Mouse (Mus musculus): Measurements from ENCODE around the gene Otud5. TPM values are rescaled to one million over a fixed set of nuclear protein-coding genes. Genes with fewer than 3 reads are reported as not detected.
A peak's percentile ranks its signal among the peaks of the same experiment; 100 is the strongest.

Otud5 gene
- polyA plus RNA-seq, 1 experiment from 2014 or later, result 25.3 TPM

- H3K4me3 ChIP-seq (replicated peaks; ENCODE audit: low read length), result no peak overlapping the region
- no peaks in the 10 kb centered on the region for H3K9me3 ChIP-seq (replicated peaks; ENCODE audit: control insufficient read depth, low read length)
- no peaks in the 10 kb centered on the region for H3K27me3 ChIP-seq (ENCODE audit: control insufficient read depth, insufficient read depth, low read length)
- no peaks in the 10 kb centered on the region for H3K36me3 ChIP-seq (ENCODE audit: control insufficient read depth, insufficient read depth, low read length)
- H3K4me2 ChIP-seq (ENCODE audit: low read depth, low read length), result no peak overlapping the region
- H3K9ac ChIP-seq (ENCODE audit: low read length), result no peak overlapping the region
- H3K27ac ChIP-seq (ENCODE audit: low read length), result no peak overlapping the region
- WGBS, result 56% methylated on average over 2 of the region's 2 CpGs
- ATAC-seq (ENCODE audit: insufficient read depth, low FRiP score), result no peak
- H3K4me1 ChIP-seq (ENCODE audit: control insufficient read depth, insufficient read depth, low read length), result no peaks in the 10 kb centered on the region
Observed at GRCm38 (mm10) chrX:7868506-7868905, 27.3 kb downstream of the Otud5 start.

GRCm38 (mm10) chrX:7869826-7870225 is 28.7 kb downstream of the Otud5 start:
- H3K36me3 ChIP-seq (ENCODE audit: control insufficient read depth, insufficient read depth, low read length), result no peaks in the 10 kb centered on the region
- no peak overlapping the region for H3K27ac ChIP-seq (ENCODE audit: low read length)
- H3K4me2 ChIP-seq (ENCODE audit: low read depth, low read length), result no peak overlapping the region
- no peaks in the 10 kb centered on the region for H3K9me3 ChIP-seq (replicated peaks; ENCODE audit: control insufficient read depth, low read length)
- WGBS, result 42% methylated on average over 3 of the region's 3 CpGs
- no peak for ATAC-seq (ENCODE audit: insufficient read depth, low FRiP score)
- H3K4me3 ChIP-seq (replicated peaks; ENCODE audit: low read length), result no peak overlapping the region
- no peaks in the 10 kb centered on the region for H3K27me3 ChIP-seq (ENCODE audit: control insufficient read depth, insufficient read depth, low read length)
- H3K9ac ChIP-seq (ENCODE audit: low read length), result no peak overlapping the region
- no peaks in the 10 kb centered on the region for H3K4me1 ChIP-seq (ENCODE audit: control insufficient read depth, insufficient read depth, low read length)

GRCm38 (mm10) chrX:7878007-7878419 is 36.8 kb downstream of the Otud5 start, which contains the start of gene Pim2:
TSS of gene Pim2 (plus strand) at chrX:7878262.
- Histone ChIP-seq H3K27me3 (ENCODE audit: control insufficient read depth, insufficient read depth, low read length) (no peaks in the 10 kb centered on the region), H3K4me2 (ENCODE audit: low read depth, low read length) (peak within 1 kb of the TSS; percentile 67), H3K9ac (ENCODE audit: low read length) (peak within 1 kb of the TSS; percentile 58), H3K27ac (ENCODE audit: low read length) (no peak within 1 kb of the TSS), H3K4me1 (ENCODE audit: control insufficient read depth, insufficient read depth, low read length) (peaks cover 6% of the 10 kb centered on the region; the same call in 1 of the 2 replicates), H3K9me3 (replicated peaks; ENCODE audit: control insufficient read depth, low read length) (no peaks in the 10 kb centered on the region), H3K4me3 (replicated peaks; ENCODE audit: low read length) (peak within 1 kb of the TSS; percentile 46), H3K36me3 (ENCODE audit: control insufficient read depth, insufficient read depth, low read length) (no peaks in the 10 kb centered on the region)
- ATAC-seq (ENCODE audit: insufficient read depth, low FRiP score), result peak; percentile 92
- 12% methylated on average over 38 of the region's 38 CpGs for WGBS

GRCm38 (mm10) chrX:7878495-7878894 is 37.3 kb downstream of the Otud5 start:
- WGBS, result 14% methylated on average over 21 of the region's 21 CpGs
- Histone ChIP-seq H3K36me3 (ENCODE audit: control insufficient read depth, insufficient read depth, low read length) (no peaks in the 10 kb centered on the region), H3K4me1 (ENCODE audit: control insufficient read depth, insufficient read depth, low read length) (peaks cover 6% of the 10 kb centered on the region; the same call in 1 of the 2 replicates), H3K9ac (ENCODE audit: low read length) (peak overlapping the region; percentile 58), H3K27ac (ENCODE audit: low read length) (no peak overlapping the region), H3K4me3 (replicated peaks; ENCODE audit: low read length) (peak overlapping the region; percentile 46), H3K9me3 (replicated peaks; ENCODE audit: control insufficient read depth, low read length) (no peaks in the 10 kb centered on the region), H3K4me2 (ENCODE audit: low read depth, low read length) (peak overlapping the region; percentile 67), H3K27me3 (ENCODE audit: control insufficient read depth, insufficient read depth, low read length) (no peaks in the 10 kb centered on the region)
- peak; percentile 29; the same call in 1 of the 2 replicates for ATAC-seq (ENCODE audit: insufficient read depth, low FRiP score)

- Histone ChIP-seq H3K9me3 (replicated peaks; ENCODE audit: control insufficient read depth, low read length) (no peaks in the 10 kb centered on the region), H3K36me3 (ENCODE audit: control insufficient read depth, insufficient read depth, low read length) (no peaks in the 10 kb centered on the region), H3K9ac (ENCODE audit: low read length) (peak overlapping the region; percentile 46; the same call in 1 of the 2 replicates), H3K27ac (ENCODE audit: low read length) (no peak overlapping the region), H3K4me3 (replicated peaks; ENCODE audit: low read length) (no peak overlapping the region; the same call in 1 of the 2 replicates), H3K4me2 (ENCODE audit: low read depth, low read length) (peak overlapping the region; percentile 67), H3K4me1 (ENCODE audit: control insufficient read depth, insufficient read depth, low read length) (peaks cover 6% of the 10 kb centered on the region; the same call in 1 of the 2 replicates), H3K27me3 (ENCODE audit: control insufficient read depth, insufficient read depth, low read length) (no peaks in the 10 kb centered on the region)
- ATAC-seq (ENCODE audit: insufficient read depth, low FRiP score), result no peak; the same call in 1 of the 2 replicates
- WGBS, result 11% methylated on average over 11 of the region's 11 CpGs
Observed at GRCm38 (mm10) chrX:7879819-7880218, 38.7 kb downstream of the Otud5 start.

- Histone ChIP-seq H3K4me2 (ENCODE audit: low read depth, low read length) (peak within 1 kb of the TSS; percentile 54), H3K4me3 (replicated peaks; ENCODE audit: low read length) (peak within 1 kb of the TSS; percentile 63), H3K27me3 (ENCODE audit: control insufficient read depth, insufficient read depth, low read length) (no peaks in the 10 kb centered on the region), H3K36me3 (ENCODE audit: control insufficient read depth, insufficient read depth, low read length) (no peaks in the 10 kb centered on the region), H3K27ac (ENCODE audit: low read length) (peak within 1 kb of the TSS; percentile 91), H3K4me1 (ENCODE audit: control insufficient read depth, insufficient read depth, low read length) (0 out of 2 replicates have a peak, but pooled peaks cover 4% of the 10 kb centered on the region), H3K9ac (ENCODE audit: low read length) (peak within 1 kb of the TSS; percentile 63), H3K9me3 (replicated peaks; ENCODE audit: control insufficient read depth, low read length) (no peaks in the 10 kb centered on the region)
- peak; percentile 95 for ATAC-seq (ENCODE audit: insufficient read depth, low FRiP score)
- 12% methylated on average over 49 of the region's 49 CpGs for WGBS
Observed at GRCm38 (mm10) chrX:7883841-7884567, 42.8 kb downstream of the Otud5 start, which contains the start of gene Slc35a2. TSS of gene Slc35a2 (plus strand) at chrX:7884028.

GRCm38 (mm10) chrX:7898211-7898610 is 57.0 kb downstream of the Otud5 start:
- Histone ChIP-seq H3K27me3 (ENCODE audit: control insufficient read depth, insufficient read depth, low read length) (no peaks in the 10 kb centered on the region), H3K9ac (ENCODE audit: low read length) (peak overlapping the region; percentile 62), H3K4me1 (ENCODE audit: control insufficient read depth, insufficient read depth, low read length) (no peaks in the 10 kb centered on the region), H3K36me3 (ENCODE audit: control insufficient read depth, insufficient read depth, low read length) (peaks cover 4% of the 10 kb centered on the region; the same call in 1 of the 2 replicates), H3K27ac (ENCODE audit: low read length) (no peak overlapping the region), H3K4me2 (ENCODE audit: low read depth, low read length) (peak overlapping the region; percentile 60), H3K9me3 (replicated peaks; ENCODE audit: control insufficient read depth, low read length) (no peaks in the 10 kb centered on the region), H3K4me3 (replicated peaks; ENCODE audit: low read length) (peak overlapping the region; percentile 61)
- no peak for ATAC-seq (ENCODE audit: insufficient read depth, low FRiP score)
- WGBS, result 23% methylated on average over 13 of the region's 13 CpGs

GRCm38 (mm10) chrX:7898880-7899874 is 58.0 kb downstream of the Otud5 start, which contains the start of the genes Pqbp1 and Timm17b:
TSS of gene Pqbp1 (minus strand) at chrX:7899269.
TSS of gene Timm17b (plus strand) at chrX:7899357.
- Histone ChIP-seq H3K27ac (ENCODE audit: low read length) (peak within 1 kb of the TSS; percentile 83), H3K27me3 (ENCODE audit: control insufficient read depth, insufficient read depth, low read length) (no peaks in the 10 kb centered on the region), H3K4me3 (replicated peaks; ENCODE audit: low read length) (peak within 1 kb of the TSS; percentile 61), H3K4me2 (ENCODE audit: low read depth, low read length) (peak within 1 kb of the TSS; percentile 60), H3K36me3 (ENCODE audit: control insufficient read depth, insufficient read depth, low read length) (peaks cover 4% of the 10 kb centered on the region; the same call in 1 of the 2 replicates), H3K4me1 (ENCODE audit: control insufficient read depth, insufficient read depth, low read length) (no peaks in the 10 kb centered on the region), H3K9ac (ENCODE audit: low read length) (peak within 1 kb of the TSS; percentile 70), H3K9me3 (replicated peaks; ENCODE audit: control insufficient read depth, low read length) (no peaks in the 10 kb centered on the region)
- ATAC-seq (ENCODE audit: insufficient read depth, low FRiP score), result peak; percentile 99
- WGBS, result 13% methylated on average over 61 of the region's 62 CpGs
